Mouse (Mus musculus): Measurements from ENCODE around the gene Fermt1.

Gene Fermt1

GRCm38 (mm10) chr2:132945326-132946207 is at the start of gene Fermt1:
Gene Fermt1 (minus strand): TSS chr2:132945906.
- in situ Hi-C loops (cut with MboI; ENCODE audit: low pct_unique_long_range_greater_than_20kb in 1 of 2, low sequenced_read_pairs in 2 of 2, unreplicated experiment in 1 of 2) = no loop called here

GRCm38 (mm10) chr2:132992659-132993531 is 47.2 kb upstream of the Fermt1 start:
- in situ Hi-C loops (cut with MboI; ENCODE audit: low pct_unique_long_range_greater_than_20kb in 1 of 2, low sequenced_read_pairs in 2 of 2, unreplicated experiment in 1 of 2) = no loop called here

DNA sequence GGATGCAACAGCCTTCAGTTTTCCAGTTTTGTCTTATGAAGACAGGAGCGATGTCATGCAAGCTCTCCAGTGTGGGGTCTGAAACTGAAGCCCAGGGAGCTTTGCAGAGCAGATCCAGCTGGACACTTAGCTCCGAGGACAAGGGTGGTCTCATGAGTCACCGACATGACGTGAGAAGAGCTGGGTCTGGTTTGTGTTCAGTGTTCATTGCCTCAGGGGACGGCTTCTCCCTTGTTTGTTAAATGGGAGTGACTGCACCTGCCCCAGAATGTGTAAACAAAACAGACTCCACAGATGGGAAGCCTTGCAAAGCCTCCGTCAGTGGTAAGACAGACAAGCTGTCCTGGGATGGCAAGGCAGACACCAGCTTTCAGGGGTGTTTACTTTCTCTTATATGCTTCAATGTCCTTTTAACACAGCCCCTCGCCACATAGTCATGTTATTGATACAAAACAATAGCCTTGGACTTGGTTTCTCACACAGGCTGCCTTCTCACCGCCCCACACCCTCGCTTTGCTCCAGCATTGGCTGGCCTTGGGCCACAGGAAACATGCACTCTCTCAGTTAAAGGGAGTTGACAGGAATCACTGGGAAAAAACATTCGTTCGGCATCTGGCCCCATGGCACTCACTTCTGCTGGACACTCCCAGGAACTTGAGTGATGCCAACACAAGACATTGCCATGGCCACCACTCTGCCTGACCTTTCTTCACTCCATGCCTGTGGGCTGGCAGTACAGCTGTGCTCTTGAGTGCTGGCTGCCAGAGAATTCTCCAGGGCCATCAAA is 44.3 kb upstream of the Fermt1 start:
- in situ Hi-C loops (cut with MboI; ENCODE audit: low pct_unique_long_range_greater_than_20kb in 1 of 2, low sequenced_read_pairs in 2 of 2, unreplicated experiment in 1 of 2) = no loop called here

- in situ Hi-C loops (cut with MboI; ENCODE audit: low pct_unique_long_range_greater_than_20kb in 1 of 2, low sequenced_read_pairs in 2 of 2, unreplicated experiment in 1 of 2) = no loop called here
These were observed 27.6 kb upstream of the Fermt1 start for GRCm38 (mm10) chr2:132973346-132973745.

GRCm38 (mm10) chr2:132970772-132971173 is 25.1 kb upstream of the Fermt1 start:
- in situ Hi-C loops (cut with MboI; ENCODE audit: low pct_unique_long_range_greater_than_20kb in 1 of 2, low sequenced_read_pairs in 2 of 2, unreplicated experiment in 1 of 2) = no loop called here

GRCm38 (mm10) chr2:132957786-132958185 is 12.1 kb upstream of the Fermt1 start:
- in situ Hi-C loops (cut with MboI; ENCODE audit: low pct_unique_long_range_greater_than_20kb in 1 of 2, low sequenced_read_pairs in 2 of 2, unreplicated experiment in 1 of 2) = no loop called here

DNA sequence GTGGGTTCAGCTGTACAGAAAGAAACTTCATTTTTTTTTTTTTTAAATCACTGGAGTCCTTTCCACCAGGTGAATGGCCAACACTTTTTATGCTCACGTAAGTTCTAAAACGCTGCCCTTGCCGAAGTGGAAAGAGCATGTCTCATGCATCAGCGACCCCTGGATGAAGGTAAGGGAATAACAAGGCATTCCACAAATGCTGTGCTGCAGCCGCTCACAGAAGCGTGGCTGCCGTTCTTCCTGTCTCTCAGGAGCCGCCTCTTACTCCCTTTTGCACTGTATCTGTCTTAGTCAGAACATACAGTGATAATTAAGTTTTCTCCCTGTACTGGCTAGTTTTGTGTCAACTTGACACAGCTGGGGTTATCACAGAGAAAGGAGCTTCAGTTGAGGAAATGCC is 6.5 kb upstream of the Fermt1 start:
- in situ Hi-C loops (cut with MboI; ENCODE audit: low pct_unique_long_range_greater_than_20kb in 1 of 2, low sequenced_read_pairs in 2 of 2, unreplicated experiment in 1 of 2) = no loop called here

DNA sequence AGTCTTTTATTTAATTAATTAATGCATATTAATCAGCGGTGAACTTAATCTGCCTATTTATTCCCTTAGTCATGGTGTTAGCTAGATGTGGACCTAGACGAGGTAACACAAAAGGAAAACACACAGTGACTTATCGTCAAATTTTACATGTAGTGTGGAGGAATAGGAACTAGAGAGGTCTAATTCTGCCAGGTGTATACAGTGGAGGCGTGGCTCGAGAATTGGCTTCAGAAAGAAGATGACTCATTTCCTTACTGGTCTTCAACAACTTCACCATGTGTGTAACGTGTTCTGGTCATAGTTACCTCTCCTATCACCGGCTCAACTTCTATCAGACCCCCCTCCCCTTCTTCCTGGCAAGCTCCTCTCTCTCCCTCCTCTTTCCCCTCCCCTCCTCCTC is 2.5 kb upstream of the Fermt1 start:
- in situ Hi-C loops (cut with MboI; ENCODE audit: low pct_unique_long_range_greater_than_20kb in 1 of 2, low sequenced_read_pairs in 2 of 2, unreplicated experiment in 1 of 2) = no loop called here

- in situ Hi-C loops (cut with MboI; ENCODE audit: low pct_unique_long_range_greater_than_20kb in 1 of 2, low sequenced_read_pairs in 2 of 2, unreplicated experiment in 1 of 2) = no loop called here
These were observed 1.3 kb upstream of the Fermt1 start for GRCm38 (mm10) chr2:132946976-132947375.

DNA sequence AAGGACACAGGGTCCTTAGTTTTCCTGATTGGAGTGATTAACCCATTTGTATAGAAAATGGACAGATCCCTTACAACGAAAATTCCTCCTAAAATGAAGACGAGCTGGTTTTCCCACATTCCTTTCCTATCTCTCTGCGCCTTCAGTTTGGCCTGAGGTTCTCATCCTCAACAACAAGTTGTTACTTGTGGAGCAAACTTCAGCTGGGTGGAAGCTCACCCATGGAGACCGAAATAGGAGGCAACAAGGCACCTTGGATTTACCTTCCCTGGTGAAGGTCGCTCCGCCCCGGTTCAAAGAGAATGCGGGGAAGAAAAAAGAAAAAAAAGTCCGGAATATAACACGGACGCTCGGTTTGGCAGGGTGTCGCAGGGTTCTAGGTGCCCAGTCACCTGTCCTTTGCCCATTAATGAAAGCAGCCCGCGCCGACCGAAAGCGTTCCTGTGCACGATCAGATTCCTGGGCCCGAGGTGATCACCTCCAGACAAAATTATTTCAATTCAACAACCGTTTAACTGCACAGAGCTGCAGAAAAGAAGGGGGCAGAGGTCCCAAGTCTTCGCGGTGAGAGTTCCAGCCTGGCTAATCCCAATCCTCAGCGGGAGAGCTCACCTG is 888 bp downstream of the Fermt1 start:
- in situ Hi-C loops (cut with MboI; ENCODE audit: low pct_unique_long_range_greater_than_20kb in 1 of 2, low sequenced_read_pairs in 2 of 2, unreplicated experiment in 1 of 2) = no loop called here

GRCm38 (mm10) chr2:132943997-132944396 is 1.7 kb downstream of the Fermt1 start:
- in situ Hi-C loops (cut with MboI; ENCODE audit: low pct_unique_long_range_greater_than_20kb in 1 of 2, low sequenced_read_pairs in 2 of 2, unreplicated experiment in 1 of 2) = no loop called here

GRCm38 (mm10) chr2:132943596-132943995 is 2.1 kb downstream of the Fermt1 start:
- in situ Hi-C loops (cut with MboI; ENCODE audit: low pct_unique_long_range_greater_than_20kb in 1 of 2, low sequenced_read_pairs in 2 of 2, unreplicated experiment in 1 of 2) = no loop called here

DNA sequence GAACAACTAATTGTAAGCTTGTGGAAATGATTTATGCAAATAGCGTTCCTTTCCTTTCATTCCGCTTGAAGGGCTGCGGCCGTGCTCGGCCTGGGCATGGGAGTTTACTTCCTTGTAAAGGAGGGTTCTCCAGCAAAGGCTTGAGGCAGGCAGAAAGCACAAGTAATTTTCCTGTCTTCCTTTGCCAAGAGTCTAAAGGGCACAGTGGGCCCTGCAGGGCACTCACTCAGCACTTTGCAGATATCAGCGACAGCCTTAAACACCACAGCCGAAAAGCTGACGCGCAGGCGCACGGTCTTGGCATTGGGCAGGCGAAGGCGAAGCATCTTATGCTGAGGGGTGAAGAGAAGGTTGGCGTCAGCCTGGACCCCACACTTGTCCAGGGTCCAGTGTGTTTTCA is 6.7 kb downstream of the Fermt1 start:
- in situ Hi-C loops (cut with MboI; ENCODE audit: low pct_unique_long_range_greater_than_20kb in 1 of 2, low sequenced_read_pairs in 2 of 2, unreplicated experiment in 1 of 2) = no loop called here

DNA sequence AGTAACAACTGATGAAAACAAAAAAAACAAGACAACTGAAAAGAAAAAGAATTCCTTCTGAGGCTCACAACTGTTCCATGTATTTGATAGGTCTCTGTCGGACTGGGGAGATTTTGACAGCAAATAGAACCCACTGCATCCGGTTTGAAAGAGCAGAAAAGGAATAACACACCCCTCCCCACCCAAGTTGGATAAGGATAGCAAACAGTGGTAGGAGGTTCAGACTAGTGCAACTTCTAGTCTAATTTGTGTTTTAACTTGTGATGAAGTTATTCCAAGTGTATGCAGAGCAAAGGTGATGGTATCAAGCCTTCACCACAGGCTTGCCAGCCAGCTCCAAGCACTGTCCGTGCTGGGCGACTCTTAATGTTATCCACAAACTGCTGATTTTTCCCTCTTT is 9.5 kb downstream of the Fermt1 start:
- in situ Hi-C loops (cut with MboI; ENCODE audit: low pct_unique_long_range_greater_than_20kb in 1 of 2, low sequenced_read_pairs in 2 of 2, unreplicated experiment in 1 of 2) = no loop called here

GRCm38 (mm10) chr2:132934711-132935110 is 11.0 kb downstream of the Fermt1 start:
- in situ Hi-C loops (cut with MboI; ENCODE audit: low pct_unique_long_range_greater_than_20kb in 1 of 2, low sequenced_read_pairs in 2 of 2, unreplicated experiment in 1 of 2) = no loop called here

DNA sequence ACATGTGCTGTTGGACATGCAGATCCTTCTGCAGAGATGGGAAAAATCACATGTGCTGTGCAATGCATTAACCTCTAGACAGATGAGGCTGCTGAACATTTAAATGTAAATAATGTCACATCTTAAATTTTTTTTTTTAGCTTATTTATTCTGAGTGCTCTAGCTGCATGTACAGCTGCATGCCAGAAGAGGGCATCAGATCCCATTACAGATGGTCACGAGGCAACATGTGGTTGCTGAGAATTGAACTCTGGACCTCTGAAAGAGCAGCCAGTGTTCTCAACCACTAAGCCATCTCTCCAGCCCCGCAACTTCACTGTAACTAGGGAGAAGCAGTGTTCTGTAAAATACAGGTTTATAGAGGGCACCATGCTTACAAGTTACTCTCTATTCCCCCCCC is 11.6 kb downstream of the Fermt1 start:
- in situ Hi-C loops (cut with MboI; ENCODE audit: low pct_unique_long_range_greater_than_20kb in 1 of 2, low sequenced_read_pairs in 2 of 2, unreplicated experiment in 1 of 2) = no loop called here

DNA sequence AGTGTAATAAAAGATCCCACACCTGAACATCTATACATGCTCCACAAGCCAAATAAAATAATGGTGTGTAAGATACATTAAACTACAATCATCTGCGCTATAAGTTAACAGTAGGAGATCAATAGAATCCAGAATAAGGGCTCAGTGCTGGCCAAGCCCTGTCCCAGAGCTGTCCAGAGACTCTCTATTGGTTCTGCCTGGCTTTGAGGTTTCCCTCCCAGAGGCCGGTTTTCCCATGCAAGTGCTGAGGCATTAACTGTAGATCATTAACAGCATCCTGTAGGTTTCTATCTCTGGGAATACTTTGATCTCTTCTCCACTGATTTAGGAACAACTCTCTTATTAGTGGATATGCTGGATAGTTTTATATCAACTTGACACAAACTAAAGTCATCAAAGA is 16.7 kb downstream of the Fermt1 start:
- in situ Hi-C loops (cut with MboI; ENCODE audit: low pct_unique_long_range_greater_than_20kb in 1 of 2, low sequenced_read_pairs in 2 of 2, unreplicated experiment in 1 of 2) = no loop called here

GRCm38 (mm10) chr2:132927871-132928270 is 17.8 kb downstream of the Fermt1 start:
- in situ Hi-C loops (cut with MboI; ENCODE audit: low pct_unique_long_range_greater_than_20kb in 1 of 2, low sequenced_read_pairs in 2 of 2, unreplicated experiment in 1 of 2) = no loop called here

Data from mouse embryonic stem cell (cell line).